Mouse (Mus musculus): ENCODE data around the gene 4931440F15Rik. TPM values are rescaled to one million over a fixed set of nuclear protein-coding genes. Genes with fewer than 3 reads are reported as not detected.
A peak's percentile ranks its signal among the peaks of the same experiment; 100 is the strongest.
"Not testable (repeated sequence)": the region's sequence is repeated elsewhere in the genome, so short reads cannot be mapped to it uniquely, and the experiment has no call there.

Gene 4931440F15Rik
- 0.33 and 0.38 TPM in 2 replicates for polyA plus RNA-seq (2016; fragmentation: Nextera tagmentation; extraction: Ambion mirVana)

DNA sequence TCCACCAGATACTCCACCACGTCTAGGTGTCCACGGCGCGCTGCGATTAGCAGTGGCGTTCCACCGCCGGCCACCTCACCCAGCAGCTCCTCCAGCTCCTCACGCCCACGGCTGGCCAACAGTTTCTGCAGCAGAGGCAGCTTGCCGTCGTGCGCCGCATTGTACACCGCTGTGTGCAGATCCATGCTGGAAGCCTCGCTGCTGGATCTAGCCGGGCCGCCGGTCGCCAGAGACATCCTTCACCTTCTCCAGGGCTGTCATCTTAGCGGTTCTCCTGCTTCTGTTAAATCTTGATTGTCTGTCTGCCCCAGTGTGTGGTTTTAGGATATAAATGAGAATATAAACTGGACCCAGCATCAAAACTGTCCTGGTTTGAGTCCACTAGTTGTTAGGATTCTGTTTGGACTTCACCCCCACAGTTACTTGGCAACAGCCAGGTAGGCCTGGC lies at the start of gene 4931440F15Rik:
TSS of gene 4931440F15Rik (minus strand) at position 398 of the 448 bp plus-strand sequence.
- not testable (repeated sequence) for H3K36me3 ChIP-seq, H3K4me1 ChIP-seq, H3K9me3 ChIP-seq, H3K9ac ChIP-seq, H3K27ac ChIP-seq
- H3K4me3 ChIP-seq: 0 out of 2 replicates have a peak within 1 kb of the TSS, but pooled peaks have one; percentile 1
- 42% methylated on average over 21 of the region's 21 CpGs for WGBS
- peak within 1 kb of the TSS; percentile 42 for H3K4me2 ChIP-seq (replicated peaks)
- peak; percentile 18; the same call in 1 of the 2 replicates for ATAC-seq (ENCODE audit: low FRiP score, low read depth)
- H3K27me3 ChIP-seq (replicated peaks): peaks cover 20% of the 10 kb centered on the region

DNA sequence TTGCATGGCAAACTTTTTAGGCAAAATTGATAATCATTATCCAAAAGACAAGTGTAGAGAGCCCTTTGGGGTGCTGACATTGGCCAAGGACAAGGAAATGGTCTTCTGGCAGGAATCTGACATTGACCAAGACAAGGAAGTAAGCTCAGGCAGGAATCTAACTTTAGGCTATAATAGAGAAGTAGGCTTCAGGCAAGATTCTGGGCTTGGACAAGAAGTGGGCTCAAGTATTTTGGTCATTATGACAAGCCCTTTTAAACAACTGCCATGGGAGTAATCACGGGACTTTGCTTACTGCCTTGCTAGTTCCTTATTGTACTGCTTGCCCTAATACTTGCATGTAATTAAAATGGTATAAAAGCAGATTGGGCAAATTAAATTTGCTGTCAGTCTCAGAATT lies 49.3 kb upstream of the 4931440F15Rik start:
- 78% methylated on average over 1 of the region's 1 CpGs for WGBS
- not testable (repeated sequence) for H3K36me3 ChIP-seq; H3K9ac ChIP-seq; H3K4me1 ChIP-seq; H3K4me3 ChIP-seq; H3K4me2 ChIP-seq (replicated peaks); H3K27me3 ChIP-seq (replicated peaks); H3K27ac ChIP-seq; H3K9me3 ChIP-seq; ATAC-seq (ENCODE audit: low FRiP score, low read depth)

DNA sequence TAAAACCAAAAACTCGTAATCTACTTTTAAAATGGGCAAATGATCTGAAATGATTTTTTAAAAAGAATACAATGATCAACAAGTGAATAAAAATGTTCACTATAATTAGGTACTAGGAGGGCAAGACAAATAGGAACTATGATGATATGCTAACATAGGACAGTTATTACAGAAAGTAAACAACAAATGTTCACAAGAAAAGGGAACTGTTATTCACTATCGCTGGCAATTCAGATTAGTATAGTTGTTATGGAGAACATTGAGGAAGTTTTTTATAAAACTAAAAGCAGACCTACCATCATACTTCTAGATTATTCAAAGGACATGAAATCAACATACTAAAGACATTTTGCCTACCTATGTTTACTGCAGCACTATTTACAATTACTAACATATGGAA lies 44.7 kb upstream of the 4931440F15Rik start:
- Histone ChIP-seq H3K27me3 (replicated peaks) (no peaks in the 10 kb centered on the region), H3K4me3 (no peak overlapping the region), H3K9ac (no peak overlapping the region), H3K9me3 (no peaks in the 10 kb centered on the region), H3K4me1 (no peaks in the 10 kb centered on the region), H3K27ac (no peak overlapping the region), H3K36me3 (no peaks in the 10 kb centered on the region), H3K4me2 (replicated peaks) (no peak overlapping the region)
- WGBS: 90% methylated on average over 2 of the region's 2 CpGs
- ATAC-seq (ENCODE audit: low FRiP score, low read depth): no peak

DNA sequence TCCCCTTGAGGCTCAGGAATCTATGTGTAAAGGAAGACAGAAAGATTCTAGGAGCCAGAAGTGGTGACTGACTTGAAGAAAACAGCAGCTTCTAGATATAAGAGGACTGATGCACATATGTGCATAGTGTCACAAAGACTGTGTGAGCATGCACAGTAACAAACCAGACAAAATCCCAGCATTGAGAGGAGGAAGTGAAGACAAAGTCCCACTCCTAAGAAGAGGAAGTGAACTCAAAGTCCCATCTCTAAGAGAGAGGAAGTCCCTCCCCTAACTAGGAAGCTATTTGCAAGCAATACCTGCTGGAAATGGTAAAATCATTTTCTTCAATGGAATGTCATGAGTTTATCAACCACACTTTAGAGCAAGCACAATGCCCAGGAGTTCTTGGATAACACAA lies 38.8 kb upstream of the 4931440F15Rik start:
- Histone ChIP-seq H3K9ac (no peak overlapping the region), H3K9me3 (no peaks in the 10 kb centered on the region), H3K4me3 (no peak overlapping the region), H3K4me1 (no peaks in the 10 kb centered on the region), H3K27ac (no peak overlapping the region), H3K4me2 (replicated peaks) (no peak overlapping the region), H3K36me3 (no peaks in the 10 kb centered on the region), H3K27me3 (replicated peaks) (no peaks in the 10 kb centered on the region)
- ATAC-seq (ENCODE audit: low FRiP score, low read depth): no peak

DNA sequence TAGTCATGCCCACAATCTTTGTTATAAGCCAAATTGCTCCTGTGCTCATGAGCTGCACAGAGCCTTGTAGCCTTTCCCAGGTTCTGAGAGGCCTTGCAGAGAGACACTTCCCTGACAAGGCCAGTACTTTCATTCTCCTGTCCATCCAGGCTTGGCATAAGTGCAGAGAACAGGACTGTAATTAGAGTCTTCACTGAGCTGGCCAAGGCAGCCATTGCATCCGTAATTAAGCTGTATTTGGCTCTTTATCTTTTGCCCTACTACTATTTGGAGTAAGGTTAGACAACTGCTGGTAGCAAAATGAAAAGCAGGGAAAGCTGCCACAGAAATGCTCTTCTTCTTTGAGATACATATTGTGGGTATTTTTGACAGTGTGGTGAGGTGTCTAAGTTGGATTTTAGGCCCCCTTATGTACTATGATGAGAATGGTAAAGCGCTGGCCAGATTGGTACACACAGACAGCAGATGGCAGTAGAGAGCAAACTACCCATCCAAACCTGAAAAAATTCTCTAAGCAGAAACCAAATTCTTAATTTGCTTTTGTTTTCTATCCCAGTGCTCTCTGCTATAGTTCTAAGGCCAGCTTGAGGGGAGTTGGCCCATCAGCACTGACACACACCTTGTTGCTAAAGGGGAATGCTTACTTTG lies 36.4 kb upstream of the 4931440F15Rik start:
- H3K4me1 ChIP-seq: no peaks in the 10 kb centered on the region
- ATAC-seq (ENCODE audit: low FRiP score, low read depth): peak; percentile 41; the same call in 1 of the 2 replicates
- H3K27ac ChIP-seq: no peak overlapping the region
- no peak overlapping the region for H3K4me2 ChIP-seq (replicated peaks)
- 44% methylated on average over 2 of the region's 2 CpGs for WGBS
- no peaks in the 10 kb centered on the region for H3K9me3 ChIP-seq
- no peaks in the 10 kb centered on the region for H3K36me3 ChIP-seq
- H3K9ac ChIP-seq: no peak overlapping the region
- H3K27me3 ChIP-seq (replicated peaks): no peaks in the 10 kb centered on the region
- H3K4me3 ChIP-seq: no peak overlapping the region

DNA sequence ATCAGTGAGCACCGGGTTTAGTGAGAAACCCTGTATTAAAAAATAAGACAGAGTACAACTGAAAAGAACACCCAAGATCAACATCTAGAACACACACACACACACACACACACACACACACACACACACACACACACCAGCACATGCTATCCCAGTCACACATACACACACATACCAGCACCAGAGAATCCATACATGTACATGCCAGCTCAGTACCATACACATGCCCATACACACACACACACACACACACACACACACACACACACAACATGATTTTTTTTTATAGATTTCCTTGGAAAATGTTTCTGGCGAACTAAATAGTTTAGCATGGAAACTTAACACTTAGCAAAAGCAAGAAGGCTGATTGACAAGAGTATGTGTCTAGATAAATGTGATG lies 35.6 kb upstream of the 4931440F15Rik start:
- no peaks in the 10 kb centered on the region for H3K27me3 ChIP-seq (replicated peaks)
- H3K4me2 ChIP-seq (replicated peaks): no peak overlapping the region
- ATAC-seq (ENCODE audit: low FRiP score, low read depth): no peak
- no peaks in the 10 kb centered on the region for H3K9me3 ChIP-seq
- no peaks in the 10 kb centered on the region for H3K36me3 ChIP-seq
- no peak overlapping the region for H3K4me3 ChIP-seq
- WGBS: 86% methylated on average over 2 of the region's 2 CpGs
- H3K9ac ChIP-seq: no peak overlapping the region
- no peaks in the 10 kb centered on the region for H3K4me1 ChIP-seq
- H3K27ac ChIP-seq: no peak overlapping the region

DNA sequence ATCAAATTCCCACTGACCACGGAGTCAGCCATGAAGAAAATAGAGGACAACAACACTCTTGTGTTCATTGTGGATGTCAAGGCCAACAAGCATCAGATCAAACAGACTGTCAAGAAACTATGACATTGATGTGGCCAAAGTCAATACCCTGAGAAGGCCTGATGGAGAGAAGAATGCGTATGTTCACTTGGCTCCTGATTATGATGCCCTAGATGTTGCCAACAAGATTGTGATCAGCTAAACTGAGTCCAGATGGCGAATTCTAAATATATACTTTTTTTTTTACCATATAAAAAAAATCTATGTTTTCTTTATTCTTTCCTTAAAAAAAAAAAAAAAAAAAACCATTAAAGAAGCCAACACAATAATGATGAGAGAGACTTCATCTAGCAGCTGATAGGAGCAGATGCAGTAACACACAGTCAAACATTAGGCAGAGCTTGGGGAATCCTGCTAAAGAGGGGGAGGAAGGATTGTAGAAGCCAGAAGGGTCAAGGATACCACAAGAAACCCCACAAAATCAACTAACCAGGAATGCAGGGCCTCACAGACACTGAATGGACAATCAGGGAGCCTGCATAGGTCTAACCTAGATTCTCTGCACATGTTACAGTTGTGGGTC lies 15.2 kb upstream of the 4931440F15Rik start:
- WGBS: 90% methylated on average over 3 of the region's 3 CpGs
- Histone ChIP-seq H3K4me2 (replicated peaks) (no peak overlapping the region), H3K9me3 (no peaks in the 10 kb centered on the region), H3K4me1 (no peaks in the 10 kb centered on the region), H3K27me3 (replicated peaks) (no peaks in the 10 kb centered on the region), H3K9ac (no peak overlapping the region), H3K4me3 (no peak overlapping the region), H3K36me3 (no peaks in the 10 kb centered on the region), H3K27ac (no peak overlapping the region)
- ATAC-seq (ENCODE audit: low FRiP score, low read depth): no peak

DNA sequence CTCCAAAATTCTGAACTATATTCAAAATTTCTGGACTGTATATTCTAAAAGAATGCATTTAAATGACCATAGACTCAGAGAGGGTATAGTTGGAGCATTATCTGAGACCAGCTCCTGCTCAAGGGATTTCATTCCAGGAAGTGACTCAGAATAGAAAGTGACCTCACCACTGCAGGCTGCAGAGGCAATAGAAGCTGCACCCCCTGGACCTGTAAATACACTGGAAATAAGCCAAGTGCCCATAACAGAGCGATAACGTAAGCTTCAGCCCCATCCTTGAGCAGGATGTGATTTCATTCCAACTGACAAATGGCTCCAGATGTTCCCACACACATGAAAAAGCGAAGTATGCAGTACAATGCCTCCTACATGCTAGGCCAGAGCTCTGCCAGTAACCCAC lies 14.3 kb upstream of the 4931440F15Rik start:
- H3K27me3 ChIP-seq (replicated peaks): no peaks in the 10 kb centered on the region
- ATAC-seq (ENCODE audit: low FRiP score, low read depth): 0 out of 2 replicates have a peak, but pooled peaks have one; percentile 41
- WGBS: 76% methylated on average over 3 of the region's 3 CpGs
- no peaks in the 10 kb centered on the region for H3K36me3 ChIP-seq
- no peak overlapping the region for H3K4me3 ChIP-seq
- H3K9me3 ChIP-seq: no peaks in the 10 kb centered on the region
- no peaks in the 10 kb centered on the region for H3K4me1 ChIP-seq
- H3K9ac ChIP-seq: no peak overlapping the region
- H3K4me2 ChIP-seq (replicated peaks): no peak overlapping the region
- H3K27ac ChIP-seq: no peak overlapping the region

DNA sequence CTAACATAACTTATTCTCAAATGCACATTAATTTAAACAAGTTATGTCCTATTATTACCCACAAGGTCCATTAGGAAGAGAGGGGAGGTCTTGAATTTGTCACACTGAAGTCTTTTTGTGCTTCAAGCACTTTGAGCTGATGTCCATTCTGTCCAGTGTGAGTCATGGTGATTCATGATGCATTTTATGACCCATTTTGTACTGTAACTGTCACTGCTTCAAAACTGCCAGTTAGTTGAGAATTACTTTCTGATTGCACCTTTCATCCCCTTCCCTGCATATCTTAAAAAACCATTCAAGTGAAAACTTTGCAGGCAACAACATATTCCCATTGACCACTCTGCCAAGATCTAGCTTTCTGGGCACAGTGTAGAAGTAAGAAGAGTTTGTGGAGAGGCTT lies 11.6 kb upstream of the 4931440F15Rik start:
- Histone ChIP-seq H3K27ac (no peak overlapping the region), H3K9me3 (no peaks in the 10 kb centered on the region), H3K4me2 (replicated peaks) (no peak overlapping the region), H3K4me3 (no peak overlapping the region), H3K27me3 (replicated peaks) (no peaks in the 10 kb centered on the region), H3K36me3 (no peaks in the 10 kb centered on the region), H3K9ac (no peak overlapping the region), H3K4me1 (no peaks in the 10 kb centered on the region)
- no peak for ATAC-seq (ENCODE audit: low FRiP score, low read depth)

DNA sequence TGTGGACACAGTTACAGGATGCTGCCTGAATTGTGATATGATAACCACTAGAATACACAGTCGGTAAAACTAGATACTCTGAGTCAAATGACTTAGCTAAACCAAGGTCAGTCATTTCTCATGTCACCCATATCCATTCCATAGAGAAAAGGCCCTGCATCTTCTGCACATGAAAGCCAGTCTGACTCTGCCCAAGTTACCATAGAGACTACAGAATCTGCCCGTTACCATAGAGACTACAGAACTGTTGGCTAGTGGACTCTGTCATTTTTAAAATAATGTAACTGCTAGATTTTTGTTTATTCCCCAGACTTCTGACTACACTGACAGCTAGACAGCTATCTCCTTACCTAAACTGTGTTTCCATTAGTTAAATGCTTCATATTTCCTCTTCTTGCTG lies 2.3 kb upstream of the 4931440F15Rik start:
- no peaks in the 10 kb centered on the region for H3K9me3 ChIP-seq
- no peak overlapping the region for H3K4me3 ChIP-seq
- 90% methylated on average over 2 of the region's 2 CpGs for WGBS
- no peak overlapping the region for H3K9ac ChIP-seq
- no peaks in the 10 kb centered on the region for H3K36me3 ChIP-seq
- no peak for ATAC-seq (ENCODE audit: low FRiP score, low read depth)
- H3K27me3 ChIP-seq (replicated peaks): peaks cover 20% of the 10 kb centered on the region
- H3K27ac ChIP-seq: no peak overlapping the region
- H3K4me2 ChIP-seq (replicated peaks): no peak overlapping the region
- H3K4me1 ChIP-seq: no peaks in the 10 kb centered on the region

DNA sequence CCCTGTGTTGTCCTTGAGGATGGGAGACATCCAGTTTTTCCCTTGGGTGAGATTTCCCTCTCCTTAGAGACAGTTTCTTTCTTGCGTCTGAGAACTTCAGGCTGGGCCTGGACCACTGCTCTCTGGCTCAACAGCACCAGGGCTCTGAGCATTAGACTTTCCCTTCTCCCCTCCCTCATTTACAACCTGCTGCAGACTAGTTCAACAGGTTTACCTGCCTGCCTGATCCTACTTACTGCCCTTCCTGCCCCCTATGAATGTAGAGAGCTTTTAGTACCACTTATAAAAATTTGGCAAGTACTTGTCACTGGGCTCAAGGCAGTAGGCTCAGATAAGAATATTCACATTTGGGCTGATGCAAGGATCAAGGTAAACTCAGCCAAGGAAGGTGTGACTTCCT lies 533 bp upstream of the 4931440F15Rik start:
- Histone ChIP-seq H3K36me3 (no peaks in the 10 kb centered on the region), H3K4me3 (no peak overlapping the region), H3K27me3 (replicated peaks) (peaks cover 20% of the 10 kb centered on the region), H3K4me1 (no peaks in the 10 kb centered on the region), H3K4me2 (replicated peaks) (no peak overlapping the region), H3K9ac (no peak overlapping the region), H3K9me3 (no peaks in the 10 kb centered on the region), H3K27ac (no peak overlapping the region)
- whole genome bisulfite sequencing: 96% methylated on average over 1 of the region's 1 CpGs
- ATAC-seq (ENCODE audit: low FRiP score, low read depth): no peak

DNA sequence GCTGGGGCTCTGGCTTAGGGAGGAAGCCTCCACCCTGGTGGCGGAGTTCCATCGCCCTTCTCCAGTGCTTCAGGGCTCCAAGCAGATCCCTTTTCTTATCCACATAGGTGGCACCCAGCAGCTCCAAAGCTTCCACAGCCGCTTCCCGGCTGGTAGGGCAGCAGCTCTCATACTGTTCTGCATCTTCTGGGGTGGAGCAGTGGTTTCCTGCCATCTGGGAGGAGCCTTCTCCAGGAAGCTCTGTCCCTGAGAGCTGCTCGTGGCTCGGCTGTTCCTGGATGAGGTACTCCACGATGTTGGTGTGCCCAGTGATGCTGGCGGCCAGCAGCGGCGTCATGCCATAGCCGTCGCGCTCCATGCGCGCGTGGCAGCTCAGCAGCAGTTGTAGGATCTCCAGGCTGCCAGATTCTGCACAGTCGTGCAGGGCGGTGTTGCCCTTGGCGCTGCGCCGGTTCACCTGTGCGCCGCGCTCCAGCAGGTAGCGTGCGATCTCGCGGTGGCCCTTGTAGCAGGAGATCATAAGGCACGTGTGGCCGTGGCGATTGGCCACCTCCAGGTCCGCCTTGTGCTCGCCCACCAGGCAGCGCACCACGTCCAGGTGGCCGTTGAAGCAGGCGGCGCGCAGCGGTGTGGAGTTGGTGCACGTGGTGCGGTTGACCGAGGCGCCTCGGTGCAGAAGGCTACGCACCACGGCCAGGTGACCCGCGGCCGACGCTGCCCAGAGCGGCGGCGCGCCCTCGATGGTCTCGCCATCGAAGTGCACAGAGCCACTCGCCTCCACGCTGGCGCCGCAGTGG lies 796 bp downstream of the 4931440F15Rik start:
- Histone ChIP-seq H3K4me3 (0 out of 2 replicates have a peak overlapping the region, but pooled peaks have one; percentile 1), H3K4me2 (replicated peaks) (peak overlapping the region; percentile 42), H3K27me3 (replicated peaks) (peaks cover 20% of the 10 kb centered on the region)
- not testable (repeated sequence) for H3K9me3 ChIP-seq, H3K4me1 ChIP-seq, H3K36me3 ChIP-seq, H3K9ac ChIP-seq, H3K27ac ChIP-seq
- 21% methylated on average over 62 of the region's 62 CpGs for WGBS
- ATAC-seq (ENCODE audit: low FRiP score, low read depth): peak; percentile 63; the same call in 1 of the 2 replicates

Data from neural tube, embryonic 12.5 days (tissue).